Mouse (Mus musculus) midbrain, embryonic 11.5 days (tissue): ENCODE measurements around the gene Ulk4. TPM values are rescaled to one million over a fixed set of nuclear protein-coding genes. Genes with fewer than 3 reads are reported as not detected.

Experiments
- ATAC-seq: fragments of 200-750 bp; cut with Nextera tagmentation; 2 replicates; pipeline ENCODE4 v1.8.0; 2017; ENCODE audit warnings: moderate TSS enrichment, moderate library complexity; ENCODE audit not compliant: low FRiP score
- DNase-seq: peaks from one replicate; pipeline ENCODE4 v3.0.0; 2015; ENCODE audit warnings: low spot score; ENCODE audit errors: missing footprints
- H3K27ac ChIP-seq: fragments of 300-500 bp; sonication (generic); 2 replicates; pipeline ENCODE4 v1.5.1; 2014; ENCODE audit warnings: low read depth, low read length
- H3K27me3 ChIP-seq: fragments of 300-500 bp; sonication (generic); 2 replicates; pipeline ENCODE4 v1.6.1; 2014; ENCODE audit warnings: mild to moderate bottlenecking, low read length, moderate library complexity, mixed read lengths; ENCODE audit not compliant: control insufficient read depth, insufficient read depth
- H3K36me3 ChIP-seq: fragments of 300-500 bp; sonication (generic); 2 replicates; pipeline ENCODE4 v1.6.1; 2014; ENCODE audit warnings: mild to moderate bottlenecking, low read length, moderate library complexity, mixed read lengths; ENCODE audit not compliant: control insufficient read depth, insufficient read depth
- H3K4me1 ChIP-seq: fragments of 300-500 bp; sonication (generic); 2 replicates; pipeline ENCODE4 v1.6.1; 2014; ENCODE audit warnings: low read length; ENCODE audit not compliant: control insufficient read depth, insufficient read depth
- H3K4me2 ChIP-seq: fragments of 300-500 bp; sonication (generic); 2 replicates; pipeline ENCODE4 v1.6.1; 2014; ENCODE audit warnings: mild to moderate bottlenecking, moderate library complexity
- H3K4me3 ChIP-seq: fragments of 300-500 bp; sonication (generic); 2 replicates; pipeline ENCODE4 v1.5.1; 2014; ENCODE audit warnings: low read depth, low read length
- H3K9ac ChIP-seq: fragments of 300-500 bp; sonication (generic); 2 replicates; pipeline ENCODE4 v1.6.1; 2014; ENCODE audit warnings: low read length
- H3K9me3 ChIP-seq: fragments of 300-500 bp; sonication (generic); 2 replicates; pipeline ENCODE4 v1.6.1; 2016; ENCODE audit warnings: low read length; ENCODE audit not compliant: control insufficient read depth
- WGBS: fragments of 180-500 bp; shearing (Covaris S2); extraction: QIAGEN DNeasy Blood & Tissue Kit; methylation state at CpG from one replicate; pipeline ENCODE4 v1.1.7; 2014; 5-methylcytosine and 5-hydroxymethylcytosine counted together
- polyA plus RNA-seq: library from polyadenylated mRNA; unstranded; fragments of >200 nt; fragmentation: Nextera tagmentation; extraction: Ambion mirVana; gene quantifications from 2 replicates; pipeline ENCODE4 v1.2.1, GENCODE M21; 2014

Ulk4 gene
- polyA plus RNA-seq, 1 experiment from 2014 or later = 210 TPM

GRCm38 (mm10) chr9:120991801-120992200 lies 285.2 kb downstream of the Ulk4 start:
- Histone ChIP-seq H3K4me2 (no peak overlapping the region), H3K27ac (no peak overlapping the region), H3K4me1 (peaks cover 17% of the 10 kb centered on the region), H3K36me3 (no peaks in the 10 kb centered on the region), H3K27me3 (no peaks in the 10 kb centered on the region), H3K9ac (no peak overlapping the region), H3K4me3 (no peak overlapping the region), H3K9me3 (no peaks in the 10 kb centered on the region)
- ATAC-seq (no peak), DNase-seq (no peak)
- WGBS = 71% methylated on average over 2 of the region's 2 CpGs

GRCm38 (mm10) chr9:120989806-120990700 lies 286.9 kb downstream of the Ulk4 start:
- no peaks in the 10 kb centered on the region for H3K27me3 ChIP-seq
- H3K9ac ChIP-seq = no peak overlapping the region
- H3K27ac ChIP-seq = no peak overlapping the region
- H3K4me3 ChIP-seq = no peak overlapping the region
- H3K4me1 ChIP-seq = peaks cover 17% of the 10 kb centered on the region
- no peak for DNase-seq
- H3K9me3 ChIP-seq = no peaks in the 10 kb centered on the region
- H3K4me2 ChIP-seq = no peak overlapping the region
- H3K36me3 ChIP-seq = no peaks in the 10 kb centered on the region
- 62% methylated on average over 15 of the region's 15 CpGs for WGBS
- no peak for ATAC-seq

GRCm38 (mm10) chr9:120988088-120988487 lies 288.9 kb downstream of the Ulk4 start:
- Histone ChIP-seq H3K9ac (no peak overlapping the region), H3K4me1 (peaks cover 17% of the 10 kb centered on the region), H3K9me3 (no peaks in the 10 kb centered on the region), H3K27me3 (no peaks in the 10 kb centered on the region), H3K4me3 (no peak overlapping the region), H3K36me3 (no peaks in the 10 kb centered on the region), H3K4me2 (no peak overlapping the region), H3K27ac (no peak overlapping the region)
- DNase-seq (no peak), ATAC-seq (no peak)
- WGBS = 60% methylated on average over 9 of the region's 9 CpGs

- H3K4me3 ChIP-seq = no peak overlapping the region
- H3K4me2 ChIP-seq = no peak overlapping the region
- no peaks in the 10 kb centered on the region for H3K27me3 ChIP-seq
- H3K9ac ChIP-seq = no peak overlapping the region
- no peak for DNase-seq
- WGBS = 82% methylated on average over 4 of the region's 4 CpGs
- H3K36me3 ChIP-seq = no peaks in the 10 kb centered on the region
- no peaks in the 10 kb centered on the region for H3K9me3 ChIP-seq
- peaks cover 17% of the 10 kb centered on the region for H3K4me1 ChIP-seq
- no peak for ATAC-seq
- no peak overlapping the region for H3K27ac ChIP-seq
These were observed 290.0 kb downstream of the Ulk4 start for GRCm38 (mm10) chr9:120986994-120987393.

GRCm38 (mm10) chr9:120986255-120986654 lies 290.7 kb downstream of the Ulk4 start:
- Histone ChIP-seq H3K27ac (no peak overlapping the region), H3K4me2 (no peak overlapping the region), H3K9me3 (no peaks in the 10 kb centered on the region), H3K4me3 (no peak overlapping the region), H3K27me3 (no peaks in the 10 kb centered on the region), H3K36me3 (no peaks in the 10 kb centered on the region), H3K4me1 (peaks cover 17% of the 10 kb centered on the region), H3K9ac (no peak overlapping the region)
- 97% methylated on average over 3 of the region's 3 CpGs for WGBS
- ATAC-seq (no peak), DNase-seq (no peak)

GRCm38 (mm10) chr9:120985524-120985923 lies 291.5 kb downstream of the Ulk4 start:
- H3K27me3 ChIP-seq = no peaks in the 10 kb centered on the region
- no peak overlapping the region for H3K4me3 ChIP-seq
- no peak overlapping the region for H3K4me2 ChIP-seq
- no peaks in the 10 kb centered on the region for H3K36me3 ChIP-seq
- no peak for DNase-seq
- peaks cover 16% of the 10 kb centered on the region for H3K4me1 ChIP-seq
- H3K27ac ChIP-seq = no peak overlapping the region
- no peak for ATAC-seq
- no peaks in the 10 kb centered on the region for H3K9me3 ChIP-seq
- WGBS = 94% methylated on average over 5 of the region's 5 CpGs
- H3K9ac ChIP-seq = no peak overlapping the region

GRCm38 (mm10) chr9:120985009-120985408 lies 292.0 kb downstream of the Ulk4 start:
- DNase-seq (no peak), ATAC-seq (no peak)
- no peaks in the 10 kb centered on the region for H3K36me3 ChIP-seq
- peaks cover 11% of the 10 kb centered on the region for H3K4me1 ChIP-seq
- no peak overlapping the region for H3K9ac ChIP-seq
- H3K27ac ChIP-seq = no peak overlapping the region
- H3K4me2 ChIP-seq = no peak overlapping the region
- WGBS = 94% methylated on average over 5 of the region's 5 CpGs
- H3K4me3 ChIP-seq = no peak overlapping the region
- H3K27me3 ChIP-seq = no peaks in the 10 kb centered on the region
- H3K9me3 ChIP-seq = no peaks in the 10 kb centered on the region

- no peaks in the 10 kb centered on the region for H3K27me3 ChIP-seq
- H3K9me3 ChIP-seq = no peaks in the 10 kb centered on the region
- no peak overlapping the region for H3K4me3 ChIP-seq
- 86% methylated on average over 5 of the region's 5 CpGs for WGBS
- H3K27ac ChIP-seq = no peak overlapping the region
- H3K4me2 ChIP-seq = no peak overlapping the region
- DNase-seq (no peak), ATAC-seq (no peak)
- peaks cover 9% of the 10 kb centered on the region for H3K4me1 ChIP-seq
- no peak overlapping the region for H3K9ac ChIP-seq
- no peaks in the 10 kb centered on the region for H3K36me3 ChIP-seq
These were observed 292.5 kb downstream of the Ulk4 start for GRCm38 (mm10) chr9:120984509-120984908.

GRCm38 (mm10) chr9:120983849-120984248 lies 293.1 kb downstream of the Ulk4 start:
- Histone ChIP-seq H3K4me3 (no peak overlapping the region), H3K27ac (no peak overlapping the region), H3K9ac (no peak overlapping the region), H3K4me1 (peaks cover 7% of the 10 kb centered on the region), H3K4me2 (no peak overlapping the region), H3K27me3 (no peaks in the 10 kb centered on the region), H3K9me3 (no peaks in the 10 kb centered on the region), H3K36me3 (no peaks in the 10 kb centered on the region)
- 87% methylated on average over 8 of the region's 8 CpGs for WGBS
- DNase-seq (no peak), ATAC-seq (no peak)
